Mouse (Mus musculus): Measurements from ENCODE around the gene A730071L15Rik.

DNA sequence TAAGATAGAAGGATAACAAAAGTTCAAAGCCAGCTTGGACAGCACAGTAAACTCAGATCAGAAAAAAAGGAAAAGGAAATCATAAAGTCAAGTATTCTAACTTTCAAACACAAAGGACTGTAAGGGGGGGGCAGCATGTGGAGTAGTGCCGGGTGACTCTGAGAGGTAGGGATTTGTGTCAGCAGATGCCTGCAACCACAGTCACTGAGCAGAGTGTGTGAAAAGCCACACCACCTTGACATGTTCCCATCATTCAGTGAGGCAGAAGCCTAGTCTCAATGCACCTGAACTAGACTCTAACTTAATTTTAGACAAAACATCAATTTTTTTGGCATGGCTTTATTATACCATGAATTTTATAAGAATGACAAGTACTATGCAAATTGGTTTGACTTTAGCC is 24.3 kb upstream of the A730071L15Rik start:
- no peak for TF ChIP-seq POLR2A (IDR thresholded peaks at IDR 0.05; ENCODE audit: borderline replicate concordance, extremely low read depth, low read depth, low read length)
- no peak for TF ChIP-seq CTCF (IDR thresholded peaks at IDR 0.05; ENCODE audit: insufficient read depth, low read length)

Measured in lung, adult 2 months (tissue).